Mouse (Mus musculus): ENCODE results near the gene Cxcl12. TPM values are rescaled to one million over a fixed set of nuclear protein-coding genes. Genes with fewer than 3 reads are reported as not detected.

The Cxcl12 gene
- total RNA-seq (2015; ENCODE audit: low replicate concordance) (8.6 and 9.8 TPM in 2 replicates), total RNA-seq (2017; ENCODE audit: low replicate concordance) (7.2 and 8.3 TPM in 2 replicates)

DNA sequence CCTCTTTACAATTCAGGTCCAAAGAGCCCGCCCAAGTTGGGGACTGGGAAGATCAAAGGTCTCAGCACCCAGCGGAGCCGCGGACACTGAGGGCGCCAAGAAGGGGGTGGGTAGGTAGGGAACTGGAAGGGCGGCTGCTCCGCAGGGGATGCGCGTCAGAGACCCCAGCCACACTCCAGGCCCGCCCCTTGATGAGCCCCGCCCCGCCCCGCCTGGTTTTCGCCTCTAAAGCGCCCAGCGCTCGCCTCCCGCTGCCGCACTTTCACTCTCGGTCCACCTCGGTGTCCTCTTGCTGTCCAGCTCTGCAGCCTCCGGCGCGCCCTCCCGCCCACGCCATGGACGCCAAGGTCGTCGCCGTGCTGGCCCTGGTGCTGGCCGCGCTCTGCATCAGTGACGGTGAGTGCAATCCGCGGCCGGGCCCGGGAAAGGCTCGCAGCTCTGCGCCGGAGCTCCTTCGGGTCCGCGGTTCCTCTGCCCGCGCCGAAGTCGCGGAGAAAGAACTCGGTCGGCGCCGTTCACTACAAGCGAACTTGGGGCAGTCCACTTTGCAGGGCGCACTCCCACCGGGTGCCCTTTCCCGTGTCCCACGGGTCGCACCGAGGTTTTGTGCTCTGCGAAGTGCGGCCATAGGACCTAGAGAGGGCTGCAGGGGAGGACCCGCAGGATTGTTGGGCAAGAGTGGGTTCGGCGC lies at the start of gene Cxcl12:
Gene Cxcl12, plus strand, starts transcription at position 215 of the 691 bp plus-strand sequence.
- no peak for ATAC-seq (replicated peaks; ENCODE audit: low FRiP score, poor library complexity, severe bottlenecking)

DNA sequence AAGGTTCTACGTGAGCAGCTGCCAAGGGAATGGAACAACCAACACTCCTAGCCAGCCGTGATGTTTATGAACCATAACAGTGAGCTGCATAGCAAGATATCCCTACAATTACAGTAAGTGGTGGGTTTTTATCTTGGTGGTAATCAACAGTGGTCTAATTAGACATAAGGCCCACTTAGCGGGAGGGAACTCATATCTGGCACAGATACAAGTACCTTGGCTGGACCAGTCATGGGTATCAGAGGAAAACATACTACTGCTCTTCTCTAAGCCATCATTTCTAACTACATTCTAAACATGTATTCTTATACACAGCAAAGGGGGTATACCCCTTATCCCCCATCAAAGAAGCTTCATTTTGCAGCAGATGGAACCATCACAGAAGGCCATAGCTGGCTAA lies 46.3 kb upstream of the Cxcl12 start:
- ATAC-seq (replicated peaks; ENCODE audit: low FRiP score, poor library complexity, severe bottlenecking) = no peak

DNA sequence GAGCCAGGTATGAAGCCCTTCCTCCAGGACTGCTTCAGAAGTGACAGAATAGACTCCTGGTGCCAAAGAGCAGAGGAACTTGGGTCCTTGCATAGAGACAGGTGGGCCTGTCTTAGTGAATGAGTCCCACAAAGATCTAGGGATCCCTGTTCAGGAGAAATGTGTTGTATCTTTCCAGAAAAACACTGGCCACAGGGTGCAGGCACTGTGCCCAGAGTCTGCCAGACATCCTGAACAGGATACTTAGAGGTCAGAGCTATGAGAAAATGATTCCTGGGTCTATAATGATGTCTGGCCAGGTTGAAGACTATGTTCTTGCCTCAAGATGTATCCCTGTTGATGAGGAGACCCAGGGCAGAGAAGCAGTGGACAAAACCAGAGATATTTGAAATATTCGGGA lies 42.0 kb upstream of the Cxcl12 start:
- ATAC-seq (replicated peaks; ENCODE audit: low FRiP score, poor library complexity, severe bottlenecking) = no peak

DNA sequence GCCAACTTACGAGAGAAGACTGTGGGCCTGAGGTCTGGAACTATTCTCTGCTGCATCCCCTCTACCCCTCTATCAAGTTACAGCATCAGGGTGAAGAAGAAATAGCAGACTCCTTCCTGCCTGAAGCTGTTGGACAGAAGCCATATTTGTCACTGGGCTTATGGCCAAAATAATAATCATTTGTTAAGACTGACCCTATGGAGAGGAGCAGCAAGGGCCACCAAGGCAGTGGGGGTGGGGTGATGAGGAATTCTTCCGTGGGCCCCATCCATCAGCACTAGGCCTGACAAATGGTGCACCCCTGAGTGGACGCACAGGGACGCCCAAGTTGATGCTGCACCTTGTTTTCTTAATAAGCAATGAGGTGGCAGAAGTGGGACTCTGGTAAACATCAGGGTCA lies 38.9 kb upstream of the Cxcl12 start:
- no peak for ATAC-seq (replicated peaks; ENCODE audit: low FRiP score, poor library complexity, severe bottlenecking)

DNA sequence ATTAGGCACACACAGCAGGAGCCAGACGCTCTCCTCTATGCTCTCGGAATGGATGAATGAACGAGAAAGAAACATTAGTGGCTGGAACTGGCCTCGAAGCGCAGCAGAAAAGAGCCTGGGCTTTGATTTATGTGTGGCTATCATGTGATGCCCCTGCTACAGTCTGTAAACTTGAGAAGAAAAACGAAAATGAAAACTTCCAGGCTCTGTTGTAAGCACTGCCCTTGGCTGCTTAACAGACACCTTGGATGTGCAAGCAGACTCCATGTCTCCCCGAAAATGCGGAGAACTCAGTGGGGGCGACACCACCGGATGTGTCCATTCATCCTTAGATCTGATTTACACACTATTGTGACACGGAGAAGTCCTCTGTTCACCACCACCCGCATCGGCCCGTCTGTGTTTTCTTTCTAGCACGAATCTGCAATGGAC lies 37.6 kb upstream of the Cxcl12 start:
- ATAC-seq (replicated peaks; ENCODE audit: low FRiP score, poor library complexity, severe bottlenecking) = no peak

DNA sequence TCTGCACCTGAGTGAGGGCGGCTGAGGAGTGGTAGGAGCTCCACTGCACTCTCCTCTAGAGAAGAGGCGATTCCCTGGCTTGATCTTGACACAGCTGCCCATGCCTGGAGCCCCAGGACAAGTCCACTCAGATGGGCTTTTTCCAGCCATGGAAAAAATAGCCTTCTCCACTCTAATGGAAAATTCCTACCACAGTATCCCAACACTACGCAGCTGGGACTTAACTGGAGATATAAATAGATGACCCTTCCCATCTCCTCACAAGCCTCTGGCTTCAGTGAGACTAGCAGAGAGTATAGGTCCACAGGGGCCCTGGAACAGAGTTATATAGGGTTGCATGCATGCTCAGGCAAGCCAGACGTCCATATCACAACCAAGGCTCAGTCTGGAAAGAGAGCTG lies 33.8 kb upstream of the Cxcl12 start:
- ATAC-seq (replicated peaks; ENCODE audit: low FRiP score, poor library complexity, severe bottlenecking) = no peak

DNA sequence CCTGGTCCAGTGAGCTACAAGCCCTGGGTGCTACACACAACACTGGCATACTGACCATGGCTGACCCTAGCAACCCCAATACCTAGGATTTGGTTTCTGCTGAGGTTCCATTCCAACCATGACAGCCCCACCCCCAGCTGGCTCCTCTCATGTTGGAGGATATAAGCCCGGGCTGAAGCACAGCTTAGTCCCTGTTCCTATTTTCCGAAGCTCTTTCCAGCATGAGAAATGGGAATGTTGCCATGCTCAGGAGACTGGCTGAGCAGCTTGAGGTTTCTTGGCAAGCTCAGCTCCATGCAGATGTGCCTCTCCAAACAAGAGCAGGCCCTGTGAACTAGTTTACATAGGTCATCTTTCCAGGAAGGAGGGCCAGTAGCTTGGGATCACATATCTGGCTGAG lies 30.6 kb upstream of the Cxcl12 start:
- ATAC-seq (replicated peaks; ENCODE audit: low FRiP score, poor library complexity, severe bottlenecking) = no peak

DNA sequence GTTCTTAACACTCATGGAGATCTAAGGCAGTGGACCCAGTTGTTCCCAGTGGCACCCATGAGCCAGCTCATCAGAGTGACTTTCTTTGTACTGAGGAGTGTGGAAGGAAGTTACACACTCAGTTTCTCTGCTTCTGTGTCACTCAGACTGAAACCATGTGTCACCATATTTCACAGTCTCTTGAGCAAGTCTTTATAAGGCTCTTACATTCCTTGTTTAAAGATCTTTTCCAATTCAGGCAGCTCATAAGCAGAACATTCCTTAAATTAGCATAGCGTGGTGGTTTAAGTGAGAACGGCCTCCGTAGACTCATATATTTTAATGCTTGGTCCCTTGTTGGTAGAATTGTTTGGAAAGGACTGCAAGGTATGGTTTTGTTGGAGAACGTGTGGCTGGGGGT lies 27.4 kb upstream of the Cxcl12 start:
- no peak for ATAC-seq (replicated peaks; ENCODE audit: low FRiP score, poor library complexity, severe bottlenecking)

DNA sequence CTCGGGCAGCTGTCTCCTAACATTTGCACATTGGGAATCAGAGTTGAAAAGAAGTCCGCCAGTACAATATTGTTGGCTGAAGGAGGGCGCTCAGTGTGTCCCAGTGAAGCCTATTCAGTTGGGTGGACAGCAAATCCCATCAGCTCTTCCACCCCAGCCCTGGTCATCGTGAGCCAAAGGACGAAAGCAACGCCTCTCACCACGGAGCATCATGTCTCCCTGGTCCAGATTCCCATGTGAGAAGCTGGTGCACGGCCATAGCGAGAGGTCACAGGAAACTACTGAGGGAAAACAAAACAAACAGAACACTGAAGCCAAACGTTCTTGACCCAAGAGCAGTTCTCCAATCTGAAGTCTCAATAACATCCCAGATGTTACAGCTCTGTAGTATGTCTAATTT lies 21.4 kb upstream of the Cxcl12 start:
- ATAC-seq (replicated peaks; ENCODE audit: low FRiP score, poor library complexity, severe bottlenecking) = no peak

DNA sequence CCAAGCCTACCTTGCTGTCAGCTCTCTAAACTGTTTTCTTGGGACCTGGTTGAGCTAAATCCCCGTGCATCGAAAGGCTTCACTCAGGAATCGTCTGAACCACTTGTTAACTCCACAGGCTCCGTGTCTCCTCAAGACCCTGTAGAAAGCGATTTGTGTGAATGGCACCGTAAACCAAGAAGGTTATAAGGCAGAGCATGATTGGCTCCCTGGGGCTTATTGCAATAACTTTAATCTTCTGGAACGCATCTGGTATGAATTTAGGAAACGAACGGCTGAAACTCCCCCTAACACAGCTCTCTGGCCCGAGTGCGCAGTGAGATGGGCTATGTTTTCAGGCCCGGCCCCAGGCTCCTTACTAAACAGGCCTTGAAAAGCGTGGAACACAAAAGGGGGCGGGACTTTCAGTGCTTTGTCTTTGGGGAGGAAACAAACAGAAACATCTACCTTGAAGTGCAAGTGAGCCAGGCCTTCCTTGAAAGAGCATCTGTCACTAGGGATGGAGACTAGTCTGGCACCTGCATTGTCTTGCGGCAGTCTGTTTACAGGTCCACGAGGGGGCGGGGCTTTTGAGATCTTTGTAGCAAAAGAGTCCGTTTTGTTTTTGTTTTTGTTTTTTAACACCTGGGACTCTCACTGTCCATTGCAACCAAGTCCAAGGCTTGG lies 16.7 kb upstream of the Cxcl12 start:
- no peak for ATAC-seq (replicated peaks; ENCODE audit: low FRiP score, poor library complexity, severe bottlenecking)

DNA sequence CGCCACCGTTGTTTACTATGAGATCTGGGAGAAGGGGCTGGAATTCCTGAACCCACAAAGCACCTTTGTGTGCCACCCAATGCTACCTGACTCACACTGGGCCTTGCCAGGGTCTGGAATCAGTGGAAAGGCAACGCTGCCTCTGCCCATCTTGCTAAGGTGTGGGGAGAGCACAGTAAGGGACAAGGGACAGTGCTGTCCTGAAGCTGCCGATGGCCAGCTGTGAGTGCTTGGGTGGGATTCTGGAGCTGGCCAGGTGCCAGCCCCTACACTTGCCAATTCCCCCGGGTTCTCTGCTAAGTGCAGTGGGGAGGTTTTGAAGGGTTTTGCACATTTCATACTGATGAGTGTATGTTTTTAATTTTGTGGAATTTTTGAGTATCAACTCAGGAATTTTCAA lies 15.3 kb upstream of the Cxcl12 start:
- ATAC-seq (replicated peaks; ENCODE audit: low FRiP score, poor library complexity, severe bottlenecking) = no peak

DNA sequence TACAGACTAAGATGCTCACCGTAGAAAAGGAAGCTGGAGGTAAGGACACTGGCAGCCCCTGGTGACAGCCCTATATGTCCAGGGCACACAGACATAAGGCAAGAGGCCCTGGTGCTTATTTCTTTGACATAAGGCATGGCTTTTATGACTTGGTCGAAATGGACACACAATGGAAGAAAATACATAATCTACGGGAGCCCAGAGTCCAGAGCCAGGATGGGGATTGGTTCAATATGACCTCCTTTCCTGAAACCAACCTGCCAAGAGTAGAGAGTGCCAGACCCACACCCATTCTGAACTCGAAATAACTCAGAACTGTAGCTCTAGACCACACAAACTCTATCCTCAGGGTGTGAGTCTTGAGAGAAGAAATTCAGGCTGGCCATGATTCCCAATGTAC lies 11.5 kb upstream of the Cxcl12 start:
- ATAC-seq (replicated peaks; ENCODE audit: low FRiP score, poor library complexity, severe bottlenecking) = no peak

DNA sequence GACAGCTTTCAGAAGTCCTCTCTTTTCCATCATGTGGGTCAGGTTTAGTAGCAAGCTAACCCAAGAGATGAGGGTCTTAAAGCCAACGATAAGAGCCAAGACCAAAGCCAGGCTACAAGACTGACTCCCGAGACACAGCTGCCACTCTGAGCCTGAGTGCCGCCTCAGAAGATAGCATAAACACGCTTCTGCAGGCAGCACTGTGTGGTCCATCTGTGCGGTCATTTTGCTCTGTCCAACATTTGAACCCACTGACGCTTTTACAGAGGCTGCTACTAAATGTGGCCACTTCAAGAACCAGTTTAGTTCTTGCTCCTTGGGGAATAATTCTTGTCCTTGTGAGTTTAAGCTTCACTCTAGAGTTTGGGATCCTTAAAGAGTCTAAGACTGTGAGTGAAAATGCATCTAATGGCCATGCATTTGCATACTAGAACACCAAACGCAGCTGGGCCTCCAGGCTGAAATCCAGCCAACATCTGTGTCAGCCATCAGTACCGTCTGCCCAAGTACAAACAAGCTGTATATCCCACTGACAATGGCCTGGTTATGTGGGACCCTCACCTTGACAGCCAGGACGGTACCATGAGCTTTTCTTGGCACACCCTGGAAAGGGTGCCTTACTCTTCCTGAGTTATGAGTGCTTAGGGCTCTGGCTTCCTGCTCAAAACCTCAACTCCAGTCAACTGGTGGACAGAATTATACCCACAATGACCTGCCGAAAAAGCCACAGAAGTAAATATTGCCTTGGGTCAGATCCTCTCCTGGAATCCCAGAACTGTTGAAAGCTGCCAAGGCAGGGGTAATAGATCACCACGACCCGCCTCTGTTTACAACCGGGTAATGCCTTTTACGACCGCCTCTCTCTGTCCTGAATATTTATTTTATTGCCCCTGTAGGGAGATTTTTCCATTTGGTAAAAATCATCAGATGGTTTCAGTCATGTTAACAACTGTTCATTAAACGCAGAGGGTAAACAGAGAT lies 8.3 kb upstream of the Cxcl12 start:
- ATAC-seq (replicated peaks; ENCODE audit: low FRiP score, poor library complexity, severe bottlenecking) = no peak

DNA sequence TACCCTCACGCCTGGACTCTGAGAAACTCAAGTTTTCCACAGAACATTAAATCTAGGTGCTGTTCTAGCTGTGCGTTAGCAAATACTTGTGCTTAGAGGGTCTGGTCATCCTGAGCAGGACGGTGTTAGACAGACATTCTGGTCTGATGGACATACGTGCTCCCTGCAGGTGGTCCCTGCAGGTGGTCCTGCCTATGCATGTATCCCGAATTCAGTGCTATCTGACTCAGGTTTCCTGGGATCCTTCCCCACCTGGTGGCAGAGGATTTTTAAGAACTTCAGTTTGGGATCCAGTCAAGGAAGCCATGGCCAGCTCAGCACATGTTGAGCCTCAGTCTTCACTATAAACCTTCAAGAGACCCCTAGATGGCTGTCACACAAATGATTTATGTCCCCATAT lies 4.8 kb upstream of the Cxcl12 start:
- no peak for ATAC-seq (replicated peaks; ENCODE audit: low FRiP score, poor library complexity, severe bottlenecking)

DNA sequence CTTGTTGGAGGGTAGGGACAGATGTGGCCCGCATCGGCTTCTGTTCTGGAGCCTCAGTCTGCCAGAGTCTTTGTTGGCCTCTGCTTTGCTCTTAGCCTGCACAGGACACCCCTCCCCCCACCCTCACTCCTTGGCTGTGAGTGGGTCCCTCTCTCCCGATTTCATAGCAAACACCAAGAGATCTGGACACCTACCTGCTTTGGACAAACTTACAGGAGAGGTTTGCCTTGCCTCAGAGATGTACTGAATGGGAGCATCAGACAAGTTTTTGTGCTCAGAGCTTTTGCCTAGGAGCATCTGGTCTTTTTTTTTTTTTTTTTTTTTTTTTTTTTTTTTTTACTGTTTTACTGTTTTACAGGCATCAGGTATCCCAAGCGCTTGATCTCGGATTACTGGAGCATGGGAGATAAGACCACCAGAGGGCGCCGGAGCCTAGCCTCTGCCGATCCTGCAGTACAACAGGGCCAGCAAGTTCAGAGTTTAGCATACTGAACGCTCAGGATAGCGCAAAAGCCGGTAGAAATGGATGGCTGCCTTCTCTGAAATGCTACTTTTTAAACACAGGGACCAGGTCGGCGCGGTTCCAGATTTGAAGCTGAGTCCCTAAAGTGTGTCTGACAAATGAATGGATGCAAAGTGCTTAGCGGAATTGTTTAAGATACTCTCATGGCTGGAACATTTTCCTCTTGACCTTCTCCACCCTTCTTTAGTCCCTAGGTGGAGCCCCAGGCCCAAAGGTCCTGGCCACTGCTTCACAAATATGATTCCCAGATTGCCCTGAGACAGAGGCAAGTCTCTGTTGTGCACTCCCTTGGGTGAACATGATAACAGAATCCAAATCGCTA lies 1.5 kb upstream of the Cxcl12 start:
- ATAC-seq (replicated peaks; ENCODE audit: low FRiP score, poor library complexity, severe bottlenecking) = no peak

DNA sequence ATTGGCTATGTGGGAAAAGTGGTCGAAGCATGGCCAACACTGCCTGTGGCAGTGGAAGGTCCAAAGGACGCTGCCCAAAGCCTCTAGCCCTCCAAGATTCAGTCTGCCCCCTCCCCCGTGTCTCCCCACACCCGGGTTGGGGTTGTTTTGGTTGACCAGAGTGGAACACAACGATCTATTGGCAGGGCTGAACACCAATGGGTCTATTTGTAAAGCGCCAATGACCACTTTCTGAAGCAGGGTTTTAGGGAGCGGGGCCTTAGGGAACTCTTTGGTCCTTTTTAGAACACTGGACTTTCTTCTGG lies 957 bp upstream of the Cxcl12 start:
- no peak for ATAC-seq (replicated peaks; ENCODE audit: low FRiP score, poor library complexity, severe bottlenecking)

DNA sequence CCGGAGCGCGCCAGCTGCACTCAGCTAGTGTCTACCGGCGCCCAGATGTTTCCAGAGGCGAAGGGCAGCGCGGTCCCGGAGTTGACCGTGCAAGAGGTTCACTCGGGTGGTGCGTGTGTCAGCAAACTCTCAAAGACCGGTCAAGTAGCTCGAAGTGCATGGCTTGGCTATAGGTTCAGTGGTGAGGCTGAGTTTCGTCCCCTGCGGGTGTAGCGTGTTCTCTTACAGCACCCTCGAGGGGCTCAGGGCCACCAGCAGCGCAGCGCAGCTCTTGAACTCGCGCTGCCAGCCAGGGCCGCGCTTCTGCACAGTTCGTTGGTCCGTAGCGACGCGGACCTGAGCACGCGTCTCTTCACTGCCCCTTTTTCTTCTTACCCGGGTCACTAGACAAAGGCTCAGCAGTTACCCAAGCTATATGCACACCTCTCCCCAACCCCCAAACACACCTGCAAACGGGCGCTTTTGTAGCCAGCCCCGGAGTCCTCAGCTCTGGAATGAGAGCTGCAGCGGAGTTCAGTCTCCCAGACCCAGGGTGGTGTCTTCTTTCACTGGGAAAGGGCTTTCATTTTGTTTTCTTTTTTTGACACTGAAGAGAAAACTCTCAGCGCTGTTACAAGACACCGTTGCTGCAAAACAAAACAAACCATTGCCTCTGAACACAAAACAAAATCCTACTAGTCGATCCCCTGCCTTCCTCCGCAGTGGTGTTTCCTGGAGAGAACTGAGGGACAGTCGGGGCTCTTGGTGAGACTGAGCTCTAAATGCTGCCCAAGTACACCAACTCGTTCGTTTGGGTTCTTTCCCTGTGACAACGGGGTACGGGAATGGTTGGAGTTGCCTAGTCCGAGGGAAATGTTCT lies 945 bp downstream of the Cxcl12 start:
- ATAC-seq (replicated peaks; ENCODE audit: low FRiP score, poor library complexity, severe bottlenecking) = no peak

DNA sequence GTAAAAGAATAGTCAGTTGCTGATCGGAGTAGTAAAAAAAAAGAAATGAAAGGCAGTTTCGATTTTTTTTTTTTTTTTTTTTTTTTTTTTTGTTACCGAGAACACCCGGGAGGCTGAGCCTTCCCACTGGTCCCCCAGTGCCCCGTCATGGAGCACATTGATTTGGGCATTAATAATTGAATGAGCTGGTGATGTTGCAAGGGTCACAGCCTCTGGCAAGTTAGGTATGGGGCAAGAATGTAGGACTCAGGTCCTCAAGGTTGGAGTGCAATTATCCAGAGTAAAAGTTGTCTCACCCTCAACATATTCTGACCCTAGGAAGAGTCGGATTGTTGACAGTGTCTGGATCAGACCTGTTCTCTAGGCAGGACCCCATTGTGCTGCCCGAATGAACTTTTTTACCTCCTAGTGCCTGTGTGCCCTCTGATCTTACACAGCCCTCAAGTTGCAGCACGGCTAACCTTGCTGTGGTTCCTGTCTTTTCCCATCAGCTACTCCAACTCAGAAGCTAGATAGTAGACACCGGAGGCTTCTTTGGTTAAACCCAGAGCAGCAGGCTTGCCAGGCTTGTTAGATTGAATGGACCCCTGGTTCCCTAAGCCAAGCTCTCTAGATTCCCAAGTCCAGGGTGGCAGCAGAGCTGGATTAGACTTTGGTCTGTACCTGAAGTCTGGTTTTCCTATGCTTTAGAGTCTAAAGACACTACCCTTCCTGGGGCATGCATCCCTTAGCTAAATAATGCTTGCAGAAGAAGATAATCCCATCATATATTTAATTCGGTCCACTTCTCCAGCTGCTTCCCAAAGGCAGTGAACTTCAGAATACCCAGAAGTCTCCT lies 1.8 kb downstream of the Cxcl12 start:
- ATAC-seq (replicated peaks; ENCODE audit: low FRiP score, poor library complexity, severe bottlenecking) = no peak
